Mouse (Mus musculus) E14TG2a.4 (cell line): ENCODE measurements at regions not wholly inside any gene's neighbourhood (a gene's known extent, or its start where the extent isn't known, plus 50 kb on each side); places are given as distances from the start of the nearest gene placed in this dataset.
A peak's percentile ranks its signal among the peaks of the same experiment; 100 is the strongest.

Experiments
- H3K27me3 ChIP-seq: 2 replicates; pipeline ENCODE4 v1.6.1; 2014; ENCODE audit warnings: low read length, control low read depth; ENCODE audit not compliant: insufficient read depth
- H3K36me3 ChIP-seq: 2 replicates; pipeline ENCODE4 v1.6.1; 2014; ENCODE audit warnings: low read length, control low read depth; ENCODE audit not compliant: insufficient read depth
- H3K4me1 ChIP-seq: replicated peaks from 2 replicates; pipeline ENCODE4 v1.6.1; 2014; ENCODE audit warnings: low read depth, low read length, control low read depth
- H3K4me3 ChIP-seq: replicated peaks from 2 replicates; pipeline ENCODE4 v1.5.1; 2014; ENCODE audit warnings: mild to moderate bottlenecking, low read length
- H3K9me3 ChIP-seq: 2 replicates; pipeline ENCODE4 v1.6.1; 2014; ENCODE audit warnings: low read length, control low read depth
- CTCF ChIP-seq: conservative IDR thresholded peaks from 2 replicates; pipeline ENCODE4 v1.5.1; 2014; ENCODE audit warnings: low read length
- NANOG ChIP-seq: IDR thresholded peaks from 2 replicates; pipeline ENCODE4 v1.6.1; 2014; ENCODE audit warnings: borderline replicate concordance, low read length, mixed read lengths
- POU5F1 ChIP-seq: IDR thresholded peaks from 2 replicates; pipeline ENCODE4 v1.6.1; 2014; ENCODE audit warnings: low read length, borderline replicate concordance

DNA sequence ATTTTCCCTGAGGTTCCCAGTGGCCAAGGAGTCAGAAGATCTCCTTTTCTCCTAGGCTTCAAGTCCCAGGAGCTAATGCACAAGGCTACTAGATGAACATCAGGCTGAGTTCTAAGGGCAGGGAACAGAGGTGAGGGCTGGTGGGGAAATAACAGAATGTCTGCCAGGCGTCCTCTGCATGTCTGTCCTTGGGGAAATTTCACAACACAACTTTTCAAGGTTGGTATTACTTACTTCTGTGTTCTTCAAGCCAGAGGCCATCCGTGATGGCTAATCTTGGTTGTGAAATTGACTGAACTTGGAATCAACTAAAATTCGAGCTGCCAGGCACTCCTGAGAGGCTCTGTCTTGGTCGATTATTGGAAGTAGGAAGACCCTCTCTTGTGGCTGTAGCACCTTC lies 416.6 kb downstream of the Vrk1 start:
- Histone ChIP-seq H3K9me3 (no peaks in the 10 kb centered on the region), H3K27me3 (peaks cover 32% of the 10 kb centered on the region), H3K36me3 (no peaks in the 10 kb centered on the region), H3K4me1 (no peaks in the 10 kb centered on the region), H3K4me3 (no peak overlapping the region)
- TF ChIP-seq POU5F1 (no peak), CTCF (no peak), NANOG (no peak)

DNA sequence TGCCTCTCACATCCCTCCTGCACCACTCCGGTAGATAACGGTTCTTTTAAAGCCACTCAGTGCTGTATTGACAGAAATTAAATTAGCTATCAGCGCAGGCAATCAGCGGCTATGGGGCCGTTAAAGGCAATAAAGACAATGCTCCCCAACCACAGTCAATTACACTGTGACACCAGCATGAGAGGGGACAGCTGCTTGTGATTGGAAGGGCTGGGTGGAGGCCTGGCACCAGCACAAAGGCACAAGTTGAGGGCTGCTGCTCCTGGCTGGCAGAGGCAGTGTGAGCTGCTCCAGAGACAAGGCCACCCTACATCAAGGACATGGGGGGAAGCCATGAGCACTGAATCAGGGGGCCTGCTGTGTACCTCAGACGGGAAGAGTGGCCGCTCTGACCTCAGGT lies 420.0 kb downstream of the Vrk1 start:
- TF ChIP-seq NANOG (no peak), CTCF (no peak), POU5F1 (no peak)
- Histone ChIP-seq H3K4me1 (no peaks in the 10 kb centered on the region), H3K36me3 (no peaks in the 10 kb centered on the region), H3K27me3 (peaks cover 32% of the 10 kb centered on the region), H3K9me3 (no peaks in the 10 kb centered on the region), H3K4me3 (no peak overlapping the region)

DNA sequence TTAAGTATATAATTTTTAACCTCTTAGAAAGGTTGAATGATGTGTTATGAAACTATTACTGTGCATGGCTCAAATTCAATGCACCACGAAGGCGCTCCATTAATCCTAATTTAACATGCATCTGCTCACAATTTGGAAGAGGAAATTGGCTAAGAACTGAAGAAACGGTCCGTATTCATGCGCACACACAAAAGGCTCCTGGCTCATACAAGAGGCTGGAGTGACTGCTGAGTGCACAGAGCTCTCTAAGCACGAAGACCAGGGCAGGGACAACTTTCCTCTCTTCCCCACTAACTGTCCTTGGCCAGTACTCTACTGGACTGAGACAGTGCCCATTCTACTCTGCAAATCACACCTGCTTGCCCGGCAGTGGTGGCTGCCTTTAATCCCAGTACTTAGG lies 435.1 kb downstream of the Vrk1 start:
- H3K9me3 ChIP-seq = peaks cover 13% of the 10 kb centered on the region
- no peak overlapping the region for H3K4me3 ChIP-seq

DNA sequence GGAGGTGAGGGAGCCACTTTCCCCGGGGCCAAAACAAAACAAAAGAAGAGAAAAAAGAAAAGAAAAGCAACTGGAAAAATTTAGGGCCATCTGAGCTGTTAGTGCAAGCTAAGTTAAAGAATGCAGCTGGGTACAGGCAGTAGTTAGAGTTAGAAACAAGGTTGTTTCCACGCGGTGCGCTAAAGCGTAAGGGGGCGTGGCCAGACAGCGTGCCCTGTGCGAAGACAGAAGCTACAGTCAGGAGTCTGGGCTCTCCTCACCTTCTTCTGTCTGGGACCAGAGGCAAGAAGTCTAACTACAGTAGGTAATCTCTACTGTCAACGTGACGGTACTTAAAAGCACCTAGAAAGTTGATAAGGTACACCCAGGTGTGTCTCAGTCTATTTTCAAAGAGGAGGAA lies 435.9 kb downstream of the Vrk1 start:
- H3K36me3 ChIP-seq = no peaks in the 10 kb centered on the region
- TF ChIP-seq NANOG (peak; percentile 15; the same call in 1 of the 2 replicates), CTCF (no peak)
- H3K27me3 ChIP-seq = peaks cover 37% of the 10 kb centered on the region
- 0 out of 2 replicates have a peak overlapping the region, but pooled peaks have one; percentile 7 for H3K4me3 ChIP-seq
- H3K4me1 ChIP-seq = peaks cover 49% of the 10 kb centered on the region
- H3K9me3 ChIP-seq = peaks cover 14% of the 10 kb centered on the region

More for the DNA sequence above, 435.1 kb downstream of the Vrk1 start:
- Histone ChIP-seq H3K27me3 (peaks cover 29% of the 10 kb centered on the region), H3K36me3 (no peaks in the 10 kb centered on the region), H3K4me1 (peaks cover 52% of the 10 kb centered on the region)
- no peak for TF ChIP-seq NANOG
- TF ChIP-seq CTCF = no peak
- no peak for TF ChIP-seq POU5F1

DNA sequence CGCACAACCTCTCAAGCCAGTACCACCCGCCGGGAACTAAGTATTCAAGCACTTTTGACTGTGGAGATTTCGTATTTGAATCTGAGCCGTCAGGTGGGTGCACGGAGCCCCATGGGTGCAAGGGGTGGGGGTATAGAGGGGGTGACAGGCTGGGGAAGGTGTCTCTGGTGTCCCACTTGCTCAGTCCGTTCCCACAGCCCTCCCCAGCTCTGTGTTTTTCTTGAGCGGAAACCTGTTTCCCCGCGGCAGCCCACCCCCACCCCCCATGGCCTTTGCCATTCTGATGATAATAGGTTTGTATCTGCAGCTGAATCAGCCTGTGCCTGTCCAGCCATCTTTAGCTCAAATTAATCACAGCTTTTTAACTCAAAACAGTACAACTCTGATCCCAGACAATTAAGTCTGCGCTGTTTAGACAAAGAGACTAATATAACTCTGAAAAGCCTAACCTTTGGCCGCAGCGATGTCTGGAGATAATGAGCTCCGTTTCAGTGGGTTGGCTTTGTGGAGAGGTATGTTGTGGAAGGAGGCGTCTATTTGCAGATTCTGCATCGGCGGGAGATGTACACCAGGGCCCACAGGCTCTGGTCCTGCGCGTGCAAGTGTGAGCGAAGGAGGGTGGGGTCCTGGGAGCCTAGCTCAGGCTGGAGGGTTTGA lies 437.0 kb downstream of the Vrk1 start:
- Histone ChIP-seq H3K4me1 (peaks cover 49% of the 10 kb centered on the region), H3K27me3 (peaks cover 40% of the 10 kb centered on the region), H3K36me3 (no peaks in the 10 kb centered on the region), H3K9me3 (peaks cover 19% of the 10 kb centered on the region), H3K4me3 (peak overlapping the region; percentile 35; the same call in 1 of the 2 replicates)
- TF ChIP-seq POU5F1 (no peak; the same call in 1 of the 2 replicates), NANOG (peak; percentile 97), CTCF (no peak)

DNA sequence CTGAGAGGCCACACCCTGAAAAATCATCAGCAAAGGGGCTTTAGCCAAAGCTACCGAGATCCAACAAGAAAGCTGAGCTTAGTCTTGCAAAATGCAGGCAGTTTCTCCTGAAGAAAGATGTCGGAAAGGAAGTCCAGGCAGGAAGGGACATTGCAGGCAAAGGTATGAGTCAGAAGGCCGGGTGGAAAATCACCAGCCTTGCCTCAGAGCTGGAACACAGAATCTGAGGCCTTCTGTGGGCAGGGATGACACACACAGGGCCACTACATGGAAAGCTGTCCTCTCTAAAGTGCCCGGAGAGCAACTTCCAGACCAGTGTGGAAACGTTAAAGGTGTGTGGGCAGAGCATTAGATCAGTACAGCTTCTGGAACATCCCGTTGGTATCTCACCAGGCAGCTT lies 438.5 kb downstream of the Vrk1 start:
- Histone ChIP-seq H3K4me3 (no peak overlapping the region), H3K36me3 (no peaks in the 10 kb centered on the region), H3K4me1 (peaks cover 49% of the 10 kb centered on the region), H3K27me3 (peaks cover 30% of the 10 kb centered on the region), H3K9me3 (peaks cover 19% of the 10 kb centered on the region)
- no peak for TF ChIP-seq POU5F1
- no peak for TF ChIP-seq CTCF
- TF ChIP-seq NANOG = no peak

DNA sequence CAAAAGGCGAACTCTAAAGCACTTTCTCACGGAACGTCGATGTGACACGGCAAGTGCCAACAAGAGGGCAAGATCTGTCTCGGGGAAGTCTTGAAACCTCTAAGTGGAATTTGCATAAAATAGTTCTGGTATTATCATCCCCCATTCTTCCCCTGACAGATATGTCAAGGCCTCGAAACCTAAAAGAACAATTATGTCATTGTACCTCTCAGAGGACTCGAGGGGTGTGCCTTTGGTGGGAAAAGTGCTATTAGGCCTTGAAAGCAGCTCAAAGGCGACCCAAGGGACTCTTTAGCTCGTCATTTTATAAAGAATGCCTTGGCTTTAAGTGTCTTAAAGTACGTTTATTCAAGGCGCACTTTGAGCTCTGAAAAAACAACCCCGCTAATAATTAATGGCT lies 443.5 kb downstream of the Vrk1 start:
- no peaks in the 10 kb centered on the region for H3K36me3 ChIP-seq
- H3K4me3 ChIP-seq = no peak overlapping the region
- H3K9me3 ChIP-seq = peaks cover 9% of the 10 kb centered on the region
- TF ChIP-seq NANOG (no peak), CTCF (no peak), POU5F1 (no peak)
- H3K27me3 ChIP-seq = peaks cover 51% of the 10 kb centered on the region
- H3K4me1 ChIP-seq = peaks cover 24% of the 10 kb centered on the region

DNA sequence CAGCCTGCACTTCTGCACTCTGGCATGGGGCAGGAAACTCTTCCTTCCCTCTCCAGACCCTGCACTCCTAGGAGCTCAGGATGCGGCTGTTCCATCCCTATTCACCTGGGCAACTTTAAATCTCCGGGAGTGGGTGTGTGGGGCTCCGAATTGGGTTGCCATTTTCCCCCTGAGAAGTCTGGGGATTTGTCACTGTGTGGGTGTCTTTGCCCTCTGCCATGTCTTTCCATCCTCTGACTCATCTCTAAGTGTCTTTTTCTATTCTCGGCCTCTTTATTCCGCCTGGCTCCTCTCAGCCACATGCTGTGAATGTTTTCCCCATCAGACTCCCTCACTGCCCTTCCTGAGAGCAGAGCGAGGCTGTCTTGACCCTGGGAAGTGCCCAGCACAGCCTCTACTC lies 448.2 kb downstream of the Vrk1 start:
- peaks cover 54% of the 10 kb centered on the region for H3K27me3 ChIP-seq
- peaks cover 24% of the 10 kb centered on the region for H3K4me1 ChIP-seq
- H3K36me3 ChIP-seq = no peaks in the 10 kb centered on the region
- no peak overlapping the region for H3K4me3 ChIP-seq
- no peak for TF ChIP-seq POU5F1
- TF ChIP-seq NANOG = no peak
- TF ChIP-seq CTCF = no peak
- peaks cover 4% of the 10 kb centered on the region; the same call in 1 of the 2 replicates for H3K9me3 ChIP-seq

DNA sequence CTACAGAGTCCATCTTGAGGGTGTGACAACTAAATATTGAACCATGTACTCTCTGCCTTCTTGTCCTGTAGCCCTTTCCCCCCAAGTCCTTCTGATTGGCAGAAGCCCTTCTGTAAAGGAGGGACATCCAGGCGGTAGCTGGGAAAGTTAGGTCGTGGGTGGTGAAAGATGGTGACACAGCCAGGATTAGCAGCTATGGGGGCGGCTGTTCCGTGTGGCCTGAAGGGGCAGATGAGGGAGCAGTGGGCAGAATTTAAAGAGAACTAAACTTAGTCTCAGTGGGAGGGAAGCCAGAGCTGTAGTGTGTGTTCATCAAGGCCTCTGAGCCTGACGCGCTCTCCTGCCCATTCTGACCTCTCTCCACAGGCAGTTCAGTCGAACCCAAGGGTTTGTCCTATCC lies 450.6 kb downstream of the Vrk1 start:
- Histone ChIP-seq H3K4me1 (peaks cover 24% of the 10 kb centered on the region), H3K27me3 (peaks cover 56% of the 10 kb centered on the region), H3K4me3 (no peak overlapping the region), H3K36me3 (no peaks in the 10 kb centered on the region), H3K9me3 (peaks cover 4% of the 10 kb centered on the region; the same call in 1 of the 2 replicates)
- TF ChIP-seq NANOG = no peak
- TF ChIP-seq POU5F1 = no peak
- no peak for TF ChIP-seq CTCF
